Mouse (Mus musculus) lung, embryonic 16.5 days (tissue): ENCODE data around the gene Mx1. TPM values are rescaled to one million over a fixed set of nuclear protein-coding genes. Genes with fewer than 3 reads are reported as not detected.

ENCODE experiments used
- ATAC-seq: fragments of 200-750 bp; cut with Nextera tagmentation; 2 replicates; pipeline ENCODE4 v1.8.0; 2017; ENCODE audit warnings: low read depth, mild to moderate bottlenecking, moderate library complexity
- H3K27ac ChIP-seq: fragments of 300-500 bp; sonication (generic); 2 replicates; pipeline ENCODE4 v1.5.1; 2014; ENCODE audit warnings: mild to moderate bottlenecking, control low read depth, low read length
- H3K27me3 ChIP-seq: fragments of 300-500 bp; sonication (generic); 2 replicates; pipeline ENCODE4 v1.6.1; 2014; ENCODE audit warnings: low read depth, low read length, mixed read lengths; ENCODE audit not compliant: control insufficient read depth, insufficient read depth
- H3K36me3 ChIP-seq: fragments of 300-500 bp; sonication (generic); 2 replicates; pipeline ENCODE4 v1.6.1; 2014; ENCODE audit warnings: low read length; ENCODE audit not compliant: control insufficient read depth, insufficient read depth
- H3K4me1 ChIP-seq: fragments of 300-500 bp; sonication (generic); replicated peaks from 2 replicates; pipeline ENCODE4 v1.6.1; 2014; ENCODE audit warnings: low read length, mixed read lengths; ENCODE audit not compliant: control insufficient read depth, insufficient read depth
- H3K4me2 ChIP-seq: fragments of 300-500 bp; sonication (generic); 2 replicates; pipeline ENCODE4 v1.6.1; 2014; ENCODE audit warnings: low read depth, low read length, control low read depth
- H3K4me3 ChIP-seq: fragments of 300-500 bp; sonication (generic); 2 replicates; pipeline ENCODE4 v1.5.1; 2014; ENCODE audit warnings: mild to moderate bottlenecking, low read length, control low read depth
- H3K9ac ChIP-seq: fragments of 300-500 bp; sonication (generic); 2 replicates; pipeline ENCODE4 v1.6.1; 2014; ENCODE audit warnings: low read length, control low read depth
- H3K9me3 ChIP-seq: fragments of 300-500 bp; sonication (generic); 2 replicates; pipeline ENCODE4 v1.6.1; 2016; ENCODE audit warnings: low read length; ENCODE audit not compliant: control insufficient read depth
- WGBS: fragments of 180-500 bp; shearing (Covaris S2); extraction: QIAGEN DNeasy Blood & Tissue Kit; methylation state at CpG from one replicate; pipeline ENCODE4 v1.1.7; 2014; 5-methylcytosine and 5-hydroxymethylcytosine counted together
- polyA plus RNA-seq: library from polyadenylated mRNA; unstranded; fragments of >200 nt; fragmentation: Nextera tagmentation; extraction: Ambion mirVana; gene quantifications from 2 replicates; pipeline ENCODE4 v1.2.1, GENCODE M21; 2015

The Mx1 gene
- polyA plus RNA-seq, 1 experiment from 2014 or later: 0.45 TPM

DNA sequence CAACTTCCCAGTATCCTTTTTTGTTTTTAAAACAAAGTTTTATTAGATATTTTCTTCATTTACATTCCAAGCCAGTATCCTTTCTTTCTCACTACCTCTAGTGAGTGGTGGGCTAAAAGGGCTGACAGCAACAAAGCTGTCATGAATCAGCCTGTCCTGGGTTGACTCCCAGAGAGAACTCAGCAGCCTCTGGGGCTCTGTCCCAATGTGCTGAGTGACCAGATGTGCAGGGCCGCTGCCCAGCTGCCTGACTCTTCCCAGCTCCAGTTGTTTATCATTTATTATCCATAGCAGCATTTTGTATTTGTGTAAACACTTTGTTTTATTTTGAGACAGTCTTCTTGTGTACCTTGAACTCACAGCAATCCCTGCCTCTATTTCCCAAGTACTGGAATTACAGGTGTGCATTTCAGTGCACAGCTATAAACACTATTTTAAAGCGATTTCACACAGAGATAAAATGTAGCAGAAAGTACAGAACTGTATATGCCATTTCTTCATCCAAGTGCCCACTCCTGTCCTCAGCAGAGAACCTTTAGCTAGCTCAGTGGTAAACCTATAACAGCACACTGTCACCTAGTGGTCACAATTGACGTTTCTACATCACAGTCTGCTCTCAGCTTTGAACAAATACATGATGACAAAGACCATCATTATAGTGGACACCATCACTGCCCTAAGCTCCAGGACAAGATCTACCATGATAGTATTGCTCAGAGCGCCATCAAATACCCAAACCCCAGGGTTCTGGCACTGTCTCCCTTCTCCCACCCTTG lies 3.7 kb upstream of the Mx1 start:
- Histone ChIP-seq H3K4me3 (no peak overlapping the region), H3K4me1 (0 out of 2 replicates have a peak, but pooled peaks cover 2% of the 10 kb centered on the region), H3K27me3 (no peaks in the 10 kb centered on the region), H3K4me2 (no peak overlapping the region), H3K36me3 (no peaks in the 10 kb centered on the region), H3K9me3 (no peaks in the 10 kb centered on the region), H3K9ac (no peak overlapping the region), H3K27ac (no peak overlapping the region)
- WGBS: 43% methylated on average over 4 of the region's 4 CpGs
- 0 out of 2 replicates have a peak, but pooled peaks have one; percentile 34 for ATAC-seq

DNA sequence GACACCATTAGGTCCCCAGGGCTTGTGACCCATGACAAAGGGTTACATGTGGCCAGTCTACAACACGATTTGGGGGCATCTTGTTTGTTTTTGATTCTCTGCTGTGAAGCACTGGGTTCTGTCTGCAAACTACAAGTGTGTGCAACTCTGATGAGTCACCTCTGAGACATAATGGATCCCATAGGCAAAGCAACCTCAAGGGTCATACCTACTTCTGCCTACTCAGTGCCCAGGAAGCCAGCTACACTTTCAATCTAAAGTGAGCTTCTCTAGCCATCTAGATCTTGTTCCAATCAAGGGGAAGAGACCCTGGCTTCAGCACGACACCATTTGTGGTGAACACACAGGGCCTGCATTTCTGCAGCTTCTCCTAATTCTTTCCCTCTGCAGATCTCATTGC lies 1.4 kb downstream of the Mx1 start:
- Histone ChIP-seq H3K4me2 (no peak overlapping the region), H3K9ac (no peak overlapping the region), H3K4me3 (no peak overlapping the region), H3K36me3 (no peaks in the 10 kb centered on the region), H3K9me3 (no peaks in the 10 kb centered on the region), H3K27me3 (no peaks in the 10 kb centered on the region), H3K27ac (no peak overlapping the region), H3K4me1 (0 out of 2 replicates have a peak, but pooled peaks cover 2% of the 10 kb centered on the region)
- no peak for ATAC-seq
- 58% methylated on average over 2 of the region's 2 CpGs for WGBS

GRCm38 (mm10) chr16:97459831-97460230 lies 2.9 kb downstream of the Mx1 start:
- no peaks in the 10 kb centered on the region for H3K36me3 ChIP-seq
- H3K9ac ChIP-seq: no peak overlapping the region
- WGBS: 69% methylated on average over 1 of the region's 1 CpGs
- ATAC-seq: no peak
- H3K9me3 ChIP-seq: no peaks in the 10 kb centered on the region
- H3K4me3 ChIP-seq: no peak overlapping the region
- H3K4me2 ChIP-seq: no peak overlapping the region
- no peaks in the 10 kb centered on the region for H3K27me3 ChIP-seq
- 0 out of 2 replicates have a peak, but pooled peaks cover 2% of the 10 kb centered on the region for H3K4me1 ChIP-seq
- H3K27ac ChIP-seq: no peak overlapping the region

GRCm38 (mm10) chr16:97447386-97447785 lies 15.3 kb downstream of the Mx1 start:
- Histone ChIP-seq H3K4me1 (no peaks in the 10 kb centered on the region), H3K4me2 (no peak overlapping the region), H3K27ac (no peak overlapping the region), H3K9ac (no peak overlapping the region), H3K36me3 (no peaks in the 10 kb centered on the region), H3K4me3 (no peak overlapping the region), H3K27me3 (no peaks in the 10 kb centered on the region), H3K9me3 (no peaks in the 10 kb centered on the region)
- no peak for ATAC-seq

- H3K27me3 ChIP-seq: no peaks in the 10 kb centered on the region
- no peak overlapping the region for H3K4me2 ChIP-seq
- H3K27ac ChIP-seq: no peak overlapping the region
- no peak overlapping the region for H3K9ac ChIP-seq
- no peaks in the 10 kb centered on the region for H3K4me1 ChIP-seq
- 45% methylated on average over 14 of the region's 14 CpGs for WGBS
- no peak overlapping the region for H3K4me3 ChIP-seq
- peak; percentile 74; the same call in 1 of the 2 replicates for ATAC-seq
- no peaks in the 10 kb centered on the region for H3K9me3 ChIP-seq
- H3K36me3 ChIP-seq: no peaks in the 10 kb centered on the region
Measured at GRCm38 (mm10) chr16:97443670-97444263, 18.9 kb downstream of the Mx1 start.

DNA sequence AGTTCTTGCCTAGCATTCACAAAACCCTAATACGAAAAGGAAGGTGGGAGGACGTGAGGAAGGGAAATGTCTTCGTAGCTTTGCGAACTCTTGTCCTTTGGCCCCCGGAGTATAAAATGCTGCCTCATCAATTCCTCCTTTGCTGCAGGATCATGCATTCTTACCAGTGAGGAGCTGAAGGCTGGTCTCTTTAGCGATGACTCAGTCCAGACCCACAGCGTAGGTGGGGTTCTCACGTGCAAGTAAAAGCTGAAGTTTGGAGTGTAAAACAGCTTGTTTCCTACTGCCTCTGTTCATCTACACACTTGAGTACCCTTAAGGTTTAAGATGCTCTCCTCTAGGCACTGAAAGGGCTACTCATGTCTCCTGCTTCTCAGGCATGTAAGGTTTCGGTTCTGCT lies 20.7 kb downstream of the Mx1 start:
- WGBS: 73% methylated on average over 9 of the region's 9 CpGs
- Histone ChIP-seq H3K27me3 (no peaks in the 10 kb centered on the region), H3K9me3 (no peaks in the 10 kb centered on the region)

GRCm38 (mm10) chr16:97438191-97438590 lies 24.5 kb downstream of the Mx1 start:
- H3K4me3 ChIP-seq: no peak overlapping the region
- H3K9me3 ChIP-seq: no peaks in the 10 kb centered on the region
- H3K27me3 ChIP-seq: no peaks in the 10 kb centered on the region
- H3K36me3 ChIP-seq: no peaks in the 10 kb centered on the region
- WGBS: 72% methylated on average over 3 of the region's 3 CpGs
- ATAC-seq: no peak
- no peak overlapping the region for H3K4me2 ChIP-seq
- no peak overlapping the region for H3K9ac ChIP-seq
- H3K27ac ChIP-seq: no peak overlapping the region
- H3K4me1 ChIP-seq: no peaks in the 10 kb centered on the region

More for the DNA sequence above, 20.7 kb downstream of the Mx1 start:
- H3K9ac ChIP-seq: no peak overlapping the region
- H3K36me3 ChIP-seq: no peaks in the 10 kb centered on the region
- no peak for ATAC-seq
- H3K4me3 ChIP-seq: no peak overlapping the region
- no peak overlapping the region for H3K27ac ChIP-seq
- H3K4me2 ChIP-seq: no peak overlapping the region
- no peaks in the 10 kb centered on the region for H3K4me1 ChIP-seq

DNA sequence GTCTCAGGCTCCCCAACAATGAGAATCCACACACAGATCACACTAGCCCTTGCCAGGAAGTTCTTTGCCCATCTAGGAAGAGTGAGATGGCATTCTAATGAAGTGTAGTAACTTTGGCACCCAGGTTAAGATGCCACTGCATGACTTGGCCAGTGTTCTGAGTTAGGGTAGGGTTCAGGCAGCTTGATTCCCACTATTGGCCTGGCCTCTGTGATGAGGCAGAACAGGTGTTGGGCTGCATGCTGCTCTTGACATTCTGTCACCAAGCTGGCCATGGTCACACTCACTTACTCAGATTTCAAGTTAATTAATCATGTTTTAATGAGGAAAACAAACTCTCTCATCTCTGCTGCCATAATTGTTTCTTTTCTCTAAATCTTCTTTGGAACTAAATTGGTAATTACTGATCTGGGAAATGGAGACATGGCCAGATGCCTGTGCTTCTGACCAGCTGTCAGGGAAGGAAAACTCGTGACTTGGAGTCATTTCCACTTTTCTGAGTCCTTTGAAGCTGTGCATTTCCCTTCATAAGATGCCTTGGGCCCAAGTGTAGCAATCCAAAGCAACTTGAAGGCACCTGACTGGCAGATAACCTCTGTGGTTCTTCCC lies 25.2 kb downstream of the Mx1 start:
- Histone ChIP-seq H3K27ac (no peak overlapping the region), H3K9ac (no peak overlapping the region), H3K27me3 (no peaks in the 10 kb centered on the region), H3K4me1 (no peaks in the 10 kb centered on the region), H3K36me3 (no peaks in the 10 kb centered on the region), H3K4me3 (no peak overlapping the region), H3K4me2 (no peak overlapping the region), H3K9me3 (no peaks in the 10 kb centered on the region)
- ATAC-seq: no peak
- 38% methylated on average over 1 of the region's 1 CpGs for WGBS

GRCm38 (mm10) chr16:97434206-97434605 lies 28.5 kb downstream of the Mx1 start:
- Histone ChIP-seq H3K9ac (no peak overlapping the region), H3K27me3 (no peaks in the 10 kb centered on the region), H3K4me3 (no peak overlapping the region), H3K36me3 (no peaks in the 10 kb centered on the region), H3K4me1 (no peaks in the 10 kb centered on the region), H3K27ac (no peak overlapping the region), H3K4me2 (no peak overlapping the region), H3K9me3 (no peaks in the 10 kb centered on the region)
- 48% methylated on average over 2 of the region's 2 CpGs for WGBS
- no peak for ATAC-seq
